Mouse (Mus musculus) urinary bladder, postnatal 0 days (tissue): ENCODE measurements around the gene 4921509C19Rik. TPM values are rescaled to one million over a fixed set of nuclear protein-coding genes. Genes with fewer than 3 reads are reported as not detected.

Source experiments
- polyA plus RNA-seq: library from polyadenylated mRNA; unstranded; fragments of >200 nt; fragmentation: Nextera tagmentation; extraction: Ambion mirVana; gene quantifications from 2 replicates; pipeline ENCODE4 v1.2.1, GENCODE M21; 2015

The 4921509C19Rik gene
- polyA plus RNA-seq, result not detected in 2 replicates

GRCm38 (mm10) chr2:151476053-151476452 is at the start of gene 4921509C19Rik:
Gene 4921509C19Rik, minus strand, starts transcription at chr2:151476153.

GRCm38 (mm10) chr2:151494035-151494803 is 18.3 kb upstream of the 4921509C19Rik start, which contains the start of gene Nsfl1c:
Gene Nsfl1c, plus strand, starts transcription at chr2:151494182.

Other genes starting within 250 kb of the 4921509C19Rik start
- gene Nsfl1c, start 18.0 kb upstream of the 4921509C19Rik start, polyA plus RNA-seq, result 113 and 129 TPM in 2 replicates
- 775 and 856 TPM in 2 replicates for gene Fkbp1a, start 66.3 kb upstream of the 4921509C19Rik start, polyA plus RNA-seq
- 23.5 and 24.9 TPM in 2 replicates for gene Sdcbp2, start 96.5 kb upstream of the 4921509C19Rik start, polyA plus RNA-seq
- 0.25 and 0.34 TPM in 2 replicates for gene Snph, start 156.4 kb upstream of the 4921509C19Rik start, polyA plus RNA-seq
- not detected in 2 replicates for gene Rad21l, start 192.4 kb upstream of the 4921509C19Rik start, polyA plus RNA-seq
- 0.22 and 0.26 TPM in 2 replicates for gene Tmem74b, start 225.9 kb upstream of the 4921509C19Rik start, polyA plus RNA-seq